Mouse (Mus musculus) lung, adult 2 months (tissue): ENCODE measurements around the gene Lpxn.

Experiments used
- CTCF ChIP-seq: fragments of 200-500 bp; IDR thresholded peaks from 2 replicates; pipeline ENCODE4 v1.5.1; 2011; ENCODE audit warnings: mild to moderate bottlenecking, low read length, control low read depth; ENCODE audit not compliant: insufficient read depth
- POLR2A ChIP-seq: fragments of 200-500 bp; IDR thresholded peaks from 2 replicates; pipeline ENCODE4 v1.6.1; 2011; ENCODE audit warnings: low read depth, mild to moderate bottlenecking, control low read depth, low read length, borderline replicate concordance; ENCODE audit errors: extremely low read depth

- TF ChIP-seq POLR2A (no peak), CTCF (no peak)
These were observed 4.6 kb downstream of the Lpxn start for GRCm38 (mm10) chr19:12800621-12801020.
